Mouse (Mus musculus): Measurements from ENCODE around the gene Pigf. TPM values are rescaled to one million over a fixed set of nuclear protein-coding genes. Genes with fewer than 3 reads are reported as not detected.

Gene Pigf
- polyA plus RNA-seq, 1 experiment from 2014 or later = 38.0 TPM

GRCm38 (mm10) chr17:86962297-86962893 is 62.8 kb downstream of the Pigf start:
- H3K4me1 ChIP-seq (ENCODE audit: control insufficient read depth, insufficient read depth, low read length) = peaks cover 12% of the 10 kb centered on the region; the same call in 1 of the 2 replicates
- no peaks in the 10 kb centered on the region for H3K27me3 ChIP-seq (ENCODE audit: control insufficient read depth, insufficient read depth, low read length)
- peak overlapping the region; percentile 75 for H3K4me3 ChIP-seq (replicated peaks; ENCODE audit: low read depth, low read length)
- 0% methylated on average over 24 of the region's 24 CpGs for WGBS
- H3K4me2 ChIP-seq (ENCODE audit: low read length) = peak overlapping the region; percentile 80
- H3K36me3 ChIP-seq (ENCODE audit: control insufficient read depth, insufficient read depth, low read length) = 0 out of 2 replicates have a peak, but pooled peaks cover 3% of the 10 kb centered on the region
- H3K27ac ChIP-seq (replicated peaks; ENCODE audit: low read depth, low read length) = peak overlapping the region; percentile 82
- no peaks in the 10 kb centered on the region for H3K9me3 ChIP-seq (ENCODE audit: control insufficient read depth, low read length)
- H3K9ac ChIP-seq (replicated peaks; ENCODE audit: low read length) = peak overlapping the region; percentile 75
- DNase-seq = peak; percentile 93
- ATAC-seq (ENCODE audit: low FRiP score, low TSS enrichment) = peak; percentile 57

- Histone ChIP-seq H3K9me3 (ENCODE audit: control insufficient read depth, low read length) (no peaks in the 10 kb centered on the region), H3K4me1 (ENCODE audit: control insufficient read depth, insufficient read depth, low read length) (peaks cover 12% of the 10 kb centered on the region; the same call in 1 of the 2 replicates), H3K27me3 (ENCODE audit: control insufficient read depth, insufficient read depth, low read length) (no peaks in the 10 kb centered on the region), H3K27ac (replicated peaks; ENCODE audit: low read depth, low read length) (no peak overlapping the region), H3K36me3 (ENCODE audit: control insufficient read depth, insufficient read depth, low read length) (no peaks in the 10 kb centered on the region), H3K9ac (replicated peaks; ENCODE audit: low read length) (no peak overlapping the region), H3K4me3 (replicated peaks; ENCODE audit: low read depth, low read length) (no peak overlapping the region), H3K4me2 (ENCODE audit: low read length) (peak overlapping the region; percentile 80; the same call in 1 of the 2 replicates)
- no peak for ATAC-seq (ENCODE audit: low FRiP score, low TSS enrichment)
- no peak for DNase-seq
- 73% methylated on average over 8 of the region's 8 CpGs for WGBS
Observed at GRCm38 (mm10) chr17:86961301-86961841, 63.8 kb downstream of the Pigf start.

DNA sequence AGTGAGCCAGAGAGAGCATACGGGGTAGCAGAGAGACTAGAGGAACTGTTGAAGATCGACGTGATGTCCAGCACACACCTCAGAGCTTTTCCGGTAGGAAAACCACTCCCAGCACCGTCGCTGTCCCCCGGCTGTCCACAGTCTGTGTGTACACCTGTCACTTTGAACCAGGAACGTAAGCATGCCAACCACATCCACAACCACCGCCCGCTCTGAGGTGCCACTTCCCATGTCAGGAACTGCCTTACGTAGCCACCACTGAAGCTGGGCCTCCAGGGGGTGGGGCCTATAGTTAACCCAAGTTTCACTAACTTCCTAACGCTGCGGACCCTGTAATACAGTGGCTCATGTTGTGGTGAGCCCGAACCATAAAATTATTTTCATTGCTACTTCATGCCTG is 67.2 kb downstream of the Pigf start:
- H3K4me2 ChIP-seq (ENCODE audit: low read length) = no peak overlapping the region
- H3K36me3 ChIP-seq (ENCODE audit: control insufficient read depth, insufficient read depth, low read length) = no peaks in the 10 kb centered on the region
- ATAC-seq (ENCODE audit: low FRiP score, low TSS enrichment) (no peak), DNase-seq (no peak)
- H3K27me3 ChIP-seq (ENCODE audit: control insufficient read depth, insufficient read depth, low read length) = no peaks in the 10 kb centered on the region
- 92% methylated on average over 14 of the region's 14 CpGs for WGBS
- H3K9ac ChIP-seq (replicated peaks; ENCODE audit: low read length) = no peak overlapping the region
- no peaks in the 10 kb centered on the region for H3K4me1 ChIP-seq (ENCODE audit: control insufficient read depth, insufficient read depth, low read length)
- no peaks in the 10 kb centered on the region for H3K9me3 ChIP-seq (ENCODE audit: control insufficient read depth, low read length)
- no peak overlapping the region for H3K27ac ChIP-seq (replicated peaks; ENCODE audit: low read depth, low read length)
- H3K4me3 ChIP-seq (replicated peaks; ENCODE audit: low read depth, low read length) = no peak overlapping the region

- DNase-seq = no peak
- no peak for ATAC-seq (ENCODE audit: low FRiP score, low TSS enrichment)
- 91% methylated on average over 5 of the region's 5 CpGs for WGBS
- Histone ChIP-seq H3K4me1 (ENCODE audit: control insufficient read depth, insufficient read depth, low read length) (no peaks in the 10 kb centered on the region), H3K9me3 (ENCODE audit: control insufficient read depth, low read length) (no peaks in the 10 kb centered on the region), H3K36me3 (ENCODE audit: control insufficient read depth, insufficient read depth, low read length) (no peaks in the 10 kb centered on the region), H3K4me2 (ENCODE audit: low read length) (no peak overlapping the region), H3K27ac (replicated peaks; ENCODE audit: low read depth, low read length) (no peak overlapping the region), H3K27me3 (ENCODE audit: control insufficient read depth, insufficient read depth, low read length) (no peaks in the 10 kb centered on the region), H3K9ac (replicated peaks; ENCODE audit: low read length) (no peak overlapping the region), H3K4me3 (replicated peaks; ENCODE audit: low read depth, low read length) (no peak overlapping the region)
Observed at GRCm38 (mm10) chr17:86957239-86957638, 68.0 kb downstream of the Pigf start.

GRCm38 (mm10) chr17:86948801-86949200 is 76.4 kb downstream of the Pigf start:
- no peaks in the 10 kb centered on the region for H3K36me3 ChIP-seq (ENCODE audit: control insufficient read depth, insufficient read depth, low read length)
- no peak for DNase-seq

DNA sequence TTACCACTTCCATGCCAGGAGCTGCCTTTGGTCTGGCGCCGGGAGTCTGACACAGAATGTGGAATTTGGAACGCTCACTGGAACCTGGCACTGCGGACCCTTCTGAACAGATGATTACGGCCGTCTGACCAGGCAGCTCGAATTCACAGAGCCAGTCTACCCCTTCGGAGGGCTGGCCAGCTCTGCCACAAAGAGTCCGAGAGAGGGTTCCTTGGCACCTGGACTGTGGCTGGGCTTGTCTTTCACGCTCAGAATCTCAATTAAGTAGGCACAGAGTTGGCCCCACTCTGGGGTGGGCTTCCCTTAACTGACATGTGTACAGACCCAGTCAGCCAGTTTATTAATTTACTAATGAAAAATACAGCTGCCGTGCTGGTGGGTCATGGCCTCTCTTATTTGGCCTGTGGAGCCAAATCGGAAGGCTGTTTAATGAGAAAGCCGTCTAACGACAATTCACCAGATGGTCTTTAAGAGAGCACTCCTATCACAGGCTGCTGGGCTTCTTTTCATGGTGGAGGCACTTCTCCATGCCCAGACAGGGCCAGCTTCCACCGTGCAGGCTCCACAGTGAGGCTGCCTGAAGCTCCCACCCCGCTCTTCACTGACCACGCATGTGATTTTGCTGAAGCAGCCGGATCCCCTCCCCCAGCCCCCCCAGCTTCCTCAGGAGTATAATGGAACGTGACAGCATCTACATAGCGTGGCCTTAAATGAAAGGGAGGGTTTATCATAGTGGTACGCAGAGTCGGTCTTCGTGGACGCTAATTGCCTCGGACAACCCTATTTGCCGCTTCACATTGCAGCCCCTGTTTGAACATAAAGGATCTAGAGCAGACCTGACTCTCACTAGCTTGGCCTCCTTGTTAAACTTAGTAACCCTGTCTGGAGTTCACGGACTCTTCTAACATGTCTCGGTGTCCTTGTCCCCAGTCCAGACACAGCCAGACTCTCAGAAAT is 77.1 kb downstream of the Pigf start, which contains the start of gene Atp6v1e2:
TSS of gene Atp6v1e2 (minus strand) at position 58 of the 957 bp plus-strand sequence.
- H3K27ac ChIP-seq (replicated peaks; ENCODE audit: low read depth, low read length) = peak within 1 kb of the TSS; percentile 4; the same call in 1 of the 2 replicates
- H3K4me1 ChIP-seq (ENCODE audit: control insufficient read depth, insufficient read depth, low read length) = peaks cover 11% of the 10 kb centered on the region; the same call in 1 of the 2 replicates
- no peak within 1 kb of the TSS for H3K4me3 ChIP-seq (replicated peaks; ENCODE audit: low read depth, low read length)
- no peak within 1 kb of the TSS for H3K4me2 ChIP-seq (ENCODE audit: low read length)
- H3K9ac ChIP-seq (replicated peaks; ENCODE audit: low read length) = no peak within 1 kb of the TSS
- WGBS = 45% methylated on average over 28 of the region's 28 CpGs
- peak; percentile 31 for ATAC-seq (ENCODE audit: low FRiP score, low TSS enrichment)
- H3K27me3 ChIP-seq (ENCODE audit: control insufficient read depth, insufficient read depth, low read length) = no peaks in the 10 kb centered on the region
- no peaks in the 10 kb centered on the region for H3K9me3 ChIP-seq (ENCODE audit: control insufficient read depth, low read length)
- DNase-seq = peak; percentile 40
- no peaks in the 10 kb centered on the region for H3K36me3 ChIP-seq (ENCODE audit: control insufficient read depth, insufficient read depth, low read length)

More at GRCm38 (mm10) chr17:86948801-86949200, 76.4 kb downstream of the Pigf start:
- ATAC-seq (ENCODE audit: low FRiP score, low TSS enrichment) = no peak
- no peaks in the 10 kb centered on the region for H3K27me3 ChIP-seq (ENCODE audit: control insufficient read depth, insufficient read depth, low read length)
- no peaks in the 10 kb centered on the region for H3K9me3 ChIP-seq (ENCODE audit: control insufficient read depth, low read length)
- no peak overlapping the region for H3K4me3 ChIP-seq (replicated peaks; ENCODE audit: low read depth, low read length)
- WGBS = 67% methylated on average over 6 of the region's 6 CpGs
- peaks cover 11% of the 10 kb centered on the region; the same call in 1 of the 2 replicates for H3K4me1 ChIP-seq (ENCODE audit: control insufficient read depth, insufficient read depth, low read length)
- H3K27ac ChIP-seq (replicated peaks; ENCODE audit: low read depth, low read length) = no peak overlapping the region
- H3K4me2 ChIP-seq (ENCODE audit: low read length) = no peak overlapping the region
- no peak overlapping the region for H3K9ac ChIP-seq (replicated peaks; ENCODE audit: low read length)

Other genes starting within 250 kb of the Pigf start
- gene Tmem247, start 108.1 kb downstream of the Pigf start, polyA plus RNA-seq (2014; fragmentation: Nextera tagmentation; extraction: Ambion mirVana) = not detected in 2 replicates
- not detected in 2 replicates for gene Atp6v1e2, start 77.5 kb downstream of the Pigf start, polyA plus RNA-seq (2014; fragmentation: Nextera tagmentation; extraction: Ambion mirVana)
- 7.4 and 9.6 TPM in 2 replicates for gene Rhoq, start 62.3 kb downstream of the Pigf start, polyA plus RNA-seq (2014; fragmentation: Nextera tagmentation; extraction: Ambion mirVana)
- 246 and 249 TPM in 2 replicates for gene Cript, start 144 bp upstream of the Pigf start, polyA plus RNA-seq (2014; fragmentation: Nextera tagmentation; extraction: Ambion mirVana)
- 17.6 and 20.1 TPM in 2 replicates for gene Socs5, start 82.3 kb upstream of the Pigf start, polyA plus RNA-seq (2014; fragmentation: Nextera tagmentation; extraction: Ambion mirVana)
- 43.1 and 48.1 TPM in 2 replicates for gene Mcfd2, start 240.5 kb upstream of the Pigf start, polyA plus RNA-seq (2014; fragmentation: Nextera tagmentation; extraction: Ambion mirVana)

All from midbrain, embryonic 14.5 days (tissue).